Mouse (Mus musculus) cerebellum, postnatal 36 days (tissue): ENCODE measurements around the gene Gmppa.

Experiments used
- DNase-seq, 2 experiments: peaks; one replicate each; pipeline ENCODE4 v3.0.0; 2021 to 2022; ENCODE audit warnings: mixed read lengths in 2 of 2

Gene Gmppa

GRCm38 (mm10) chr1:75435475-75436328 is at the start of gene Gmppa:
Gene Gmppa (plus strand): TSS chr1:75435930.
- DNase-seq, result peak; percentile 76 to 78

DNA sequence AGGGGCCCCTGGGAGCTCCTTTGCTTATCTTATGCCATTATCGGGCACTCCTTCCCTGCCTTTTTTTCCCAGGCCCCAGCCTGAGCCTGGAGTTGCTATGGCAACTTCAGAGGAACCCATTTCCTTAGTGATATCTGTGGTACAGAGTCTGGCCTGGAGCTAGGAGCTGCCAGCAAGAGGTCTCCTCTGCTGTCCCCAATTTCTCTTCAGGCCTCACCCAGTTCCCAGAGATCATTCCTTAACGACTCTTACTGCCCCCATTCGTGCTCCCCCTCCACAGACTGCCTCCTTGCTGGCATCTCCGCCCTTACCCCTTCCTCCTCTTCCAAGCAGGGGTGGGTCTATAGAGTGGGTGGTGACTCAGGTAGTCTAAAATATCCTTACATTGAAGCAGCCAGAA is 49.6 kb upstream of the Gmppa start:
- DNase-seq, result no peak

GRCm38 (mm10) chr1:75387469-75387928 is 48.2 kb upstream of the Gmppa start:
- peak in 1 of 2 experiments; percentile 46 for DNase-seq

- no peak for DNase-seq
Observed at GRCm38 (mm10) chr1:75387929-75388897, 47.5 kb upstream of the Gmppa start.

DNA sequence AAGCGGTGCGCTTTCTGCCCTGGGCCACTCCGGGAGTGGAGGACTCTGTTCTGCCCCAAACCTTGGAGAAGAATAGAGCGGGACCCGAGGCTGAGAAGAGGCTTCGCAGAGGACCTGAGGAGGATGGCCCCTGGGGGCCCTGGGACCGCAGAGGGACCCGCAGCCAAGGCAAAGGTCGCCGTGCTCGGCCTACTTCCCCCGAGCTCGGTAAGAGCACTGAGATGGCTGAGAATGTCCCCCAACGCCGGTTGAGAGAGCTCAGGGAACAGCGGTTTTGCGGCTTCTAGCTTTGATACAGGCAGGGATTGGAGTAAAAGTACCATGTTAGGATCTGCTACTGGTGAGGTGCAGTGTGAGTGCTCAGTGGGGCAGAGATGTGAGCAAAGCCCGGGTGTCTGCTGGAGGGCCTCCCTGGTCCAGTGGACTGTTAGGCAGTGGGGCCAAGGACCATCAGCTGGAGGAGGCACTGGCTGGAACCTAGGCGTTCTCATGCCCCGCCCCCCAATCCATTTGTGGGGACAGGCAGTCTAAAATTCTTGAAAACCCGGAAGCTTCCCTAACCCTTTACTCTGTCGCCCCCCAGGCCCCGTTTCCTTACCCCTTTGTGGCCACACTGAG is 46.7 kb upstream of the Gmppa start:
- DNase-seq, result no peak

DNA sequence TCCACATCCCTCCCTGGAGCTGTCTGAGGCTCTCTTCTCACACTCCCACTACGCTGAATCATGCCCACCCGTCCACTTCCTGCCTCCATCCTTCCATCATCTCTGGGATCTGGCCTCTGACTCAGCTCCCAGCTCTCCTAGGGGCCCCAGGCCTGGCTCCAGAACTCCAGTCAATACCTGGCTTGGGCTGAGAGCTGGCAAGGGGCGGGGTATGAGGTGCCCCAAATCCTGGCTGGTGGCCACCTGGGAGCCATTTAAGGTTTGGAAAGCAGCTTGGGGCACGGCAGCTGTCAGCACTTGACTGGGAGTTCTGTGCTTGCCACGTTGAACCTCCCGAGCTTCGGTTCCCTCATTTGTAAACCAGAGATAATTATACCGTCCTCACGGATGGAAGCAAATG is 42.6 kb upstream of the Gmppa start:
- DNase-seq, result peak; percentile 92 to 95

GRCm38 (mm10) chr1:75393846-75394245 is 41.9 kb upstream of the Gmppa start:
- no peak for DNase-seq

DNA sequence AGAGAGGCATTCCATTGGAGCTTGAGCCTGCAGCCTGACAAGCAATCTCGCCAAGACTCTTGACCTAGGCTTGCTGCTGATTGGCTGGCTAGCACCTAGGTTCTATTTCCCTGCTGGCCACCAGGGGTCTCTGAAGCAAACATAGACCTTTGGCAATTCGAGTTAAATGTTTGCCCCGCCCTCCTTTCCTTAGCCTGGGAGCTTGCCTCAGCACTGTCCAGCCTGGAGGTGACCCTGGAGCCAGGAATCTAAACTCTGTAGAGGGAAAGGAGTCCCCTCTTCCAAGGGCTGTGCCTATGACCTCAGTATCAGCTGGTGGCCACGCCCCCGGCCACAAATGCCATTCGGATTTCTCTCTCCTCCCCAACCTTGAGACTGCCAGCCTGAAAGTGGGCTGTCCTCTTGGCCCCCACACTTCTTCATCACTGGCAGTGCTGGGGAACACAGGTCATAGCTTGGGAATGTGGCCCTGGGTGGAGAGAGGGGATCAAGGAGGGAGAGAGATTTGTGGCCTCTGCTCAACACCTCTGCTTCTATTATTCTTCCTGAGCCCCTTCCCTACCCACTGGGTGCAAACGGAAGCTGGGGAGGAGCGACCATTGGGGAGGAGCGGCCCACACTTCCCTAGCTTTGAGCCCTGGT is 36.8 kb upstream of the Gmppa start:
- peak; percentile 70 to 71 for DNase-seq

DNA sequence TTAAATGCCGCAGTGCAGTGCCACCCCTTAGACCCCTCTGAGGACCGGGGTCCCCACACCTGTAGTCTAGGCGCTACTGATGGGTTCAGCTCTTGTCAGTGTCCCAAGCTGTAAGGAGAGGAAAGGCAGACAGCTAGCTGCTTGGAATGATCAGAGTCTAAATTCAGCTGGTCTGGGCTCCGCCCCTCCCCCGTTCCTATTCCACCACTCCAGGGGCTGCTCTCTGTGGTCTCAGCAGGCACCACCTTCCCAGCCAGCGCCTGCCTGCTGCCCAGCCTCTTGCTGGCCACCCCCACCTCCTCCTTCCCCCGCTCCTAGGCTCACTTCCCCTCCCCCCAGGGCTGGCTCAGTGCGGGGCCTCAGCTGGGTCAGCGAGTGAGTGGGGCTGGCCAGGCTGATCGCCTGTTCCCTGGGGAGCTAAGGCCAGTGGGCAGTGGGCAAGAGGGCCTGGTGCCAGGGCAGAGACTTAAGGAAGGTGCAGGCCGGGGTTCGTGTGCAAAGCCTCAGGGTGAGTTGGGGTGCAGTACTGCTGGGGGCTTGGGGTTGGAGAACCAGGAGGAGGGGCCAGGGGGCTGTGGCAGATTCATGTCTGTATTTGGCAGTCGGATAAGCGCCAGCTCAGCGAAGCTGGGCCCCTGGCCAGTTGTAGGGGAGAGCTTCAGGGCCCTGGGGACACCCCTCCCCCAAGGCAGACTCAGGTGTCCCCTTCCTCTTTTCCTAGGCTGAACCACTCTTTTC is 35.8 kb upstream of the Gmppa start:
- DNase-seq, result no peak

DNA sequence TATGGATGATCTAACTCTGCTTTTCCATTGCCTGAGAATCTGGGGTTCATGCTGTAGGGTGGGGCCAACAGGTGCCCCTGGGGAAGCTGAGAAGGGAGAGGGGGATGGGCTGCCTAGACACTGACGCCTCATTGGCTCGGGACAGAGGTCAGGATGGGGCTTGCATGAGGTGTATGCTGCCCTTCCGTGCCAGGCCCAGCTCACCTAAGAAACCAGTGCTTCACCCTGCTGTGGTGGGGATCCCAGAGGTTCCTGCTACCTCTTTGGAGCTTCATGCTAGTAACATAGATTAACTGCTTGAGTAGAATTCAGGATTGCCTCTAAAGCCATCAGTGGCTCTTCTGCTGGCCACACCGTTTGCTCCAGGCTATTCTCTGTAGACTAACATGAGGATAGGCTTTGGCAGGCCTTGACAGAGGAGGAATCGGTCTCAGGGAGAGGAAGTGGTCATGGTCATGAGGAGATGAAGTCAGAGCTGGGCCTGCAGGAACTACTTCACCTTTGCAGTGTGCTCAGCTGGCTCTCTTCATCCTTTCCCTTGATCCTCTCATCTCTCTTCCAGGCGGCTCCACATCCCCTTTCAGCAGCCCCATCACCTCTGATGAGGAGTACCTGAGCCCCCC is 35.1 kb upstream of the Gmppa start:
- DNase-seq, result no peak

- no peak for DNase-seq
Observed at GRCm38 (mm10) chr1:75405547-75405946, 30.2 kb upstream of the Gmppa start.

DNA sequence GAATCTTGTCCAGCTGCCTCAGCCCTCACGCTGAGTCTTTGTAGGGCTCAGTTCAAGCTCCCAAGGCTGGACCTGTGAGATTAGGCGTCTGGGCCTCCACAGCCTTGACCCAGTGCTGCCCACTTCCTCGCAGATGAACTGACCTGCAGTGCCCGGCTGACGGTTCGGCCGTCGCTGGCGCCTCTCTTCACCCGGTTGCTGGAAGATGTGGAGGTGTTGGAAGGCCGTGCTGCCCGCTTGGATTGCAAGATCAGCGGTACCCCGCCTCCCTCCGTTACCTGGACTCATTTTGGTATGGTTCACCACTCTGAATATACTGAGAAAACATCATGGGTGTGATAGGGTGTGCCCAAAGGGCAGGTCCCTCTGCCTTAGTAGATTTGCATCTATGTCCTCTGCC is 29.6 kb upstream of the Gmppa start:
- no peak for DNase-seq

GRCm38 (mm10) chr1:75407056-75407455 is 28.7 kb upstream of the Gmppa start:
- no peak for DNase-seq

GRCm38 (mm10) chr1:75408210-75408609 is 27.5 kb upstream of the Gmppa start:
- DNase-seq, result no peak

DNA sequence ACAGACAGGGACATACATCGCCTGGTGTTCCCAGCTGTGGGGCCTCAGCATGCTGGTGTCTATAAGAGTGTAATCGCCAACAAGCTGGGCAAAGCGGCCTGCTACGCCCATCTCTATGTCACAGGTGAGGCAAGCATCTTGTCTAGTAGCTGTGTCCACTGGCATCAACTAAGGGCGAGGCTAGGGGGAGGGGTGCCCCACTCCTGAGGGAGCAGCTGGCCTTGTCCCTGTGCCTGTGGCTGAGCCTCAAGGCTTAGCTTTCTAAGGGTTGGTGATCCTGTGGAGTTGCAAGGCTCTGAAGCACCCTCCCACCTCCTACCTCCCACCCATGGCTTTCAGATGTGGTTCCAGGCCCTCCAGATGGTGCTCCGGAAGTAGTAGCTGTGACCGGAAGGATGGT is 25.8 kb upstream of the Gmppa start:
- no peak for DNase-seq

- DNase-seq, result no peak
Observed at GRCm38 (mm10) chr1:75412196-75412595, 23.5 kb upstream of the Gmppa start.

GRCm38 (mm10) chr1:75413749-75414148 is 22.0 kb upstream of the Gmppa start:
- peak; percentile 83 to 86 for DNase-seq

DNA sequence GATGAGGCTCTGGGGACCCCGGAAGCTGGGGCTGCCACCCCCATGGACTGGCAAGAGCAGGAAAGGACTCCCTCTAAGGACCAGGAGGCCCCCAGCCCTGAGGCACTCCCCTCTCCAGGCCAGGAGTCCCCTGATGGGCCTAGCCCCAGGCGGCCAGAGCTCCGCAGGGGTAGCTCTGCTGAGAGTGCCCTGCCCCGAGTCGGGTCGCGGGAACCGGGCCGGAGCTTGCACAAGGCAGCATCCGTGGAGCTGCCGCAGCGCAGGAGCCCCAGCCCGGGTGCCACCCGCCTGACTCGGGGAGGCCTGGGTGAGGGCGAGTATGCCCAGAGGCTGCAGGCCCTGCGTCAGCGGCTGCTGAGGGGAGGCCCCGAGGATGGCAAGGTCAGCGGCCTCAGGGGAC is 13.9 kb upstream of the Gmppa start:
- DNase-seq, result no peak

GRCm38 (mm10) chr1:75422216-75422822 is 13.4 kb upstream of the Gmppa start:
- DNase-seq, result no peak

- peak in 1 of 2 experiments; percentile 43 for DNase-seq
Observed at GRCm38 (mm10) chr1:75422823-75423471, 12.8 kb upstream of the Gmppa start.
